Mouse (Mus musculus): Measurements from ENCODE around the gene Folr1.

Folr1 gene

GRCm38 (mm10) chr7:101886274-101886673 lies 15.7 kb upstream of the Folr1 start:
- Histone ChIP-seq H3K36me3 (ENCODE audit: control insufficient read depth, insufficient read depth, low read length, poor library complexity, severe bottlenecking) (no peaks in the 10 kb centered on the region), H3K27me3 (ENCODE audit: control insufficient read depth, insufficient read depth, low read length, poor library complexity, severe bottlenecking) (no peaks in the 10 kb centered on the region)
- no peak for DNase-seq (ENCODE audit: low read depth, low spot score)

GRCm38 (mm10) chr7:101884160-101884559 lies 13.6 kb upstream of the Folr1 start:
- Histone ChIP-seq H3K36me3 (ENCODE audit: control insufficient read depth, insufficient read depth, low read length, poor library complexity, severe bottlenecking) (no peaks in the 10 kb centered on the region), H3K27me3 (ENCODE audit: control insufficient read depth, insufficient read depth, low read length, poor library complexity, severe bottlenecking) (no peaks in the 10 kb centered on the region)
- no peak for DNase-seq (ENCODE audit: low read depth, low spot score)

GRCm38 (mm10) chr7:101882413-101883154 lies 12.0 kb upstream of the Folr1 start:
- DNase-seq (ENCODE audit: low read depth, low spot score): no peak
- H3K27me3 ChIP-seq (ENCODE audit: control insufficient read depth, insufficient read depth, low read length, poor library complexity, severe bottlenecking): no peaks in the 10 kb centered on the region

GRCm38 (mm10) chr7:101880855-101881254 lies 10.3 kb upstream of the Folr1 start:
- Histone ChIP-seq H3K27me3 (ENCODE audit: control insufficient read depth, insufficient read depth, low read length, poor library complexity, severe bottlenecking) (no peaks in the 10 kb centered on the region), H3K36me3 (ENCODE audit: control insufficient read depth, insufficient read depth, low read length, poor library complexity, severe bottlenecking) (no peaks in the 10 kb centered on the region)
- no peak for DNase-seq (ENCODE audit: low read depth, low spot score)

More at GRCm38 (mm10) chr7:101882413-101883154, 12.0 kb upstream of the Folr1 start:
- no peaks in the 10 kb centered on the region for H3K36me3 ChIP-seq (ENCODE audit: control insufficient read depth, insufficient read depth, low read length, poor library complexity, severe bottlenecking)

- DNase-seq (ENCODE audit: low read depth, low spot score): no peak
- H3K36me3 ChIP-seq (ENCODE audit: control insufficient read depth, insufficient read depth, low read length, poor library complexity, severe bottlenecking): no peaks in the 10 kb centered on the region
- no peaks in the 10 kb centered on the region for H3K27me3 ChIP-seq (ENCODE audit: control insufficient read depth, insufficient read depth, low read length, poor library complexity, severe bottlenecking)
Observed at GRCm38 (mm10) chr7:101875978-101876377, 5.4 kb upstream of the Folr1 start.

- no peaks in the 10 kb centered on the region for H3K27me3 ChIP-seq (ENCODE audit: control insufficient read depth, insufficient read depth, low read length, poor library complexity, severe bottlenecking)
- H3K36me3 ChIP-seq (ENCODE audit: control insufficient read depth, insufficient read depth, low read length, poor library complexity, severe bottlenecking): no peaks in the 10 kb centered on the region
- no peak for DNase-seq (ENCODE audit: low read depth, low spot score)
Observed at GRCm38 (mm10) chr7:101871296-101871695, 708 bp upstream of the Folr1 start.

- no peak for DNase-seq (ENCODE audit: low read depth, low spot score)
- no peaks in the 10 kb centered on the region for H3K36me3 ChIP-seq (ENCODE audit: control insufficient read depth, insufficient read depth, low read length, poor library complexity, severe bottlenecking)
- H3K27me3 ChIP-seq (ENCODE audit: control insufficient read depth, insufficient read depth, low read length, poor library complexity, severe bottlenecking): no peaks in the 10 kb centered on the region; the same call in 1 of the 2 replicates
Observed at GRCm38 (mm10) chr7:101869163-101869500, 1.5 kb downstream of the Folr1 start.

GRCm38 (mm10) chr7:101868241-101869162 lies 2.1 kb downstream of the Folr1 start:
- Histone ChIP-seq H3K27me3 (ENCODE audit: control insufficient read depth, insufficient read depth, low read length, poor library complexity, severe bottlenecking) (no peaks in the 10 kb centered on the region; the same call in 1 of the 2 replicates), H3K36me3 (ENCODE audit: control insufficient read depth, insufficient read depth, low read length, poor library complexity, severe bottlenecking) (no peaks in the 10 kb centered on the region)
- DNase-seq (ENCODE audit: low read depth, low spot score): no peak

GRCm38 (mm10) chr7:101867482-101867881 lies 3.1 kb downstream of the Folr1 start:
- DNase-seq (ENCODE audit: low read depth, low spot score): no peak

GRCm38 (mm10) chr7:101866491-101867265 lies 3.9 kb downstream of the Folr1 start:
- no peak for DNase-seq (ENCODE audit: low read depth, low spot score)
- Histone ChIP-seq H3K36me3 (ENCODE audit: control insufficient read depth, insufficient read depth, low read length, poor library complexity, severe bottlenecking) (no peaks in the 10 kb centered on the region), H3K27me3 (ENCODE audit: control insufficient read depth, insufficient read depth, low read length, poor library complexity, severe bottlenecking) (no peaks in the 10 kb centered on the region; the same call in 1 of the 2 replicates)

More at GRCm38 (mm10) chr7:101867482-101867881, 3.1 kb downstream of the Folr1 start:
- no peaks in the 10 kb centered on the region for H3K36me3 ChIP-seq (ENCODE audit: control insufficient read depth, insufficient read depth, low read length, poor library complexity, severe bottlenecking)
- no peaks in the 10 kb centered on the region; the same call in 1 of the 2 replicates for H3K27me3 ChIP-seq (ENCODE audit: control insufficient read depth, insufficient read depth, low read length, poor library complexity, severe bottlenecking)

- no peak for DNase-seq (ENCODE audit: low read depth, low spot score)
- H3K36me3 ChIP-seq (ENCODE audit: control insufficient read depth, insufficient read depth, low read length, poor library complexity, severe bottlenecking): no peaks in the 10 kb centered on the region
- no peaks in the 10 kb centered on the region; the same call in 1 of the 2 replicates for H3K27me3 ChIP-seq (ENCODE audit: control insufficient read depth, insufficient read depth, low read length, poor library complexity, severe bottlenecking)
Observed at GRCm38 (mm10) chr7:101863415-101863814, 7.2 kb downstream of the Folr1 start, which contains the start of gene Anapc15. Gene Anapc15 (plus strand): TSS chr7:101863715.

- DNase-seq (ENCODE audit: low read depth, low spot score): no peak
- Histone ChIP-seq H3K27me3 (ENCODE audit: control insufficient read depth, insufficient read depth, low read length, poor library complexity, severe bottlenecking) (no peaks in the 10 kb centered on the region; the same call in 1 of the 2 replicates), H3K36me3 (ENCODE audit: control insufficient read depth, insufficient read depth, low read length, poor library complexity, severe bottlenecking) (no peaks in the 10 kb centered on the region)
Observed at GRCm38 (mm10) chr7:101862291-101862690, 8.3 kb downstream of the Folr1 start.

- no peak for DNase-seq (ENCODE audit: low read depth, low spot score)
- Histone ChIP-seq H3K36me3 (ENCODE audit: control insufficient read depth, insufficient read depth, low read length, poor library complexity, severe bottlenecking) (no peaks in the 10 kb centered on the region), H3K27me3 (ENCODE audit: control insufficient read depth, insufficient read depth, low read length, poor library complexity, severe bottlenecking) (no peaks in the 10 kb centered on the region; the same call in 1 of the 2 replicates)
Observed at GRCm38 (mm10) chr7:101860978-101861377, 9.6 kb downstream of the Folr1 start.

GRCm38 (mm10) chr7:101858362-101858761 lies 12.2 kb downstream of the Folr1 start:
- no peaks in the 10 kb centered on the region for H3K27me3 ChIP-seq (ENCODE audit: control insufficient read depth, insufficient read depth, low read length, poor library complexity, severe bottlenecking)
- no peak for DNase-seq (ENCODE audit: low read depth, low spot score)
- no peaks in the 10 kb centered on the region for H3K36me3 ChIP-seq (ENCODE audit: control insufficient read depth, insufficient read depth, low read length, poor library complexity, severe bottlenecking)

Measured in splenic B cell, adult 2 months (primary cell).